Mouse (Mus musculus): Measurements from ENCODE around the gene Thnsl2.

GRCm38 (mm10) chr6:71094693-71095092 lies 49.5 kb downstream of the Thnsl2 start:
- no peak for TF ChIP-seq CTCF (IDR thresholded peaks at IDR 0.05; ENCODE audit: borderline replicate concordance, insufficient read depth, low read depth, low read length)
- no peak for TF ChIP-seq POLR2A (IDR thresholded peaks at IDR 0.05; ENCODE audit: borderline replicate concordance, insufficient read depth, low read length)
